Mouse (Mus musculus): ENCODE results near the gene Ccdc87.

DNA sequence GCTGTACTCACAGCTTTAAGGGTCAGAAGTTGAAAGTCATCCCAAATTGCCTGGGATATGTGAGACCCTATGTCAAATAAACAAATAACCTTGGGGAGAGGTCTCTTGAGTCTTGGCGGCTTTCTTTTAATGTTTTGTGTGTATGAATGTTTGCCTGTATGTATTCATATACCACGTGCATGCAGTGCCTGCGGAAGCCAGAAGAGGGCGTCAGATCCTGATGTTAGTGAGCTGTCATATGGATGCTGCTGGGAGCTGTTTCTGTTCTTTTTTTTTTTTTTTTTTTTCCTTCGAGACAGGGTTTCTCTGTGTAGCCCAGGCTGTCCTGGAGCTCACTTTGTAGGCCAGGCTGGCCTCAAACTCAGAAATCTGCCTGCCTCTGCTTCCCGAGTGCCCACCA is 26.2 kb upstream of the Ccdc87 start:
- TF ChIP-seq CTCF (IDR thresholded peaks at IDR 0.05; ENCODE audit: borderline replicate concordance, insufficient read depth, low read length) (peak; percentile 27; the same call in 1 of the 2 replicates), POLR2A (IDR thresholded peaks at IDR 0.05; ENCODE audit: low read depth, low read length) (no peak)

Measured in embryonic fibroblast, embryonic 13.5 days (primary cell).